Mouse (Mus musculus) liver, adult 2 months (tissue): ENCODE data around the gene Pbrm1. TPM values are rescaled to one million over a fixed set of nuclear protein-coding genes. Genes with fewer than 3 reads are reported as not detected.

Experiments used
- DNase-seq: peaks from one replicate; pipeline ENCODE4 v3.0.0-alpha.2; 2011; ENCODE audit warnings: low read depth, low spot score; ENCODE audit errors: extremely low read depth
- H3K27ac ChIP-seq: fragments of 200-500 bp; replicated peaks from 2 replicates; pipeline ENCODE4 v1.5.1; 2012; ENCODE audit warnings: low read depth, mild to moderate bottlenecking, control low read depth, inconsistent platforms, low read length; ENCODE audit not compliant: insufficient read depth
- H3K27me3 ChIP-seq: fragments of 200-500 bp; 2 replicates; pipeline ENCODE4 v1.6.1; 2012; ENCODE audit warnings: mild to moderate bottlenecking, moderate library complexity, low read length, inconsistent platforms; ENCODE audit not compliant: control insufficient read depth, insufficient read depth
- H3K36me3 ChIP-seq: fragments of 200-500 bp; 2 replicates; pipeline ENCODE4 v1.6.1; 2012; ENCODE audit warnings: low read length, inconsistent platforms; ENCODE audit not compliant: control insufficient read depth, insufficient read depth
- H3K4me1 ChIP-seq: fragments of 200-500 bp; 2 replicates; pipeline ENCODE4 v1.6.1; 2011; ENCODE audit warnings: low read length; ENCODE audit not compliant: control insufficient read depth, insufficient read depth
- H3K4me3 ChIP-seq: fragments of 200-500 bp; 2 replicates; pipeline ENCODE4 v1.5.1; 2011; ENCODE audit warnings: low read depth, mild to moderate bottlenecking, control low read depth, low read length, moderate library complexity; ENCODE audit not compliant: insufficient read depth
- H3K79me2 ChIP-seq: fragments of 200-500 bp; 2 replicates; pipeline ENCODE4 v1.6.1; 2012; ENCODE audit warnings: inconsistent platforms, mild to moderate bottlenecking, low read length, moderate library complexity; ENCODE audit not compliant: control insufficient read depth, insufficient read depth
- H3K9ac ChIP-seq: fragments of 200-500 bp; 2 replicates; pipeline ENCODE4 v1.6.1; 2012; ENCODE audit warnings: low read depth, mild to moderate bottlenecking, control low read depth, inconsistent platforms, low read length
- CTCF ChIP-seq: fragments of 200-500 bp; IDR thresholded peaks from 2 replicates; pipeline ENCODE4 v1.5.1; 2011; ENCODE audit warnings: low read depth, low read length, control low read depth
- POLR2A ChIP-seq: fragments of 200-500 bp; IDR thresholded peaks from 2 replicates; pipeline ENCODE4 v1.6.1; 2011; ENCODE audit warnings: low read length, control low read depth; ENCODE audit not compliant: insufficient read depth; ENCODE audit errors: extremely low read depth
- WGBS: fragments of 180-500 bp; shearing (Covaris S2); methylation state at CpG from one replicate; pipeline ENCODE4 v1.1.7; 2018; 5-methylcytosine and 5-hydroxymethylcytosine counted together
- polyA plus RNA-seq: library from polyadenylated mRNA; depleted of rRNA; stranded (reverse); fragments of >200 nt; gene quantifications from 2 replicates; pipeline ENCODE4 v1.2.3, GENCODE M21; 2012
- total RNA-seq: library from RNA; depleted of rRNA; stranded (reverse); fragments of >200 nt; gene quantifications from 2 replicates; pipeline ENCODE4 v1.2.3, GENCODE M21; 2014

Gene Pbrm1
- total and polyA plus RNA-seq, 2 experiments = 6.3 to 26.3 TPM

- WGBS = 7% methylated on average over 2 of the region's 2 CpGs
- H3K36me3 ChIP-seq = peaks cover 23% of the 10 kb centered on the region
- TF ChIP-seq CTCF (no peak), POLR2A (no peak)
Observed at GRCm38 (mm10) chr14:31115522-31115921, 96.6 kb downstream of the Pbrm1 start.

GRCm38 (mm10) chr14:31125106-31126075 lies 106.5 kb downstream of the Pbrm1 start:
- peaks cover 14% of the 10 kb centered on the region for H3K4me1 ChIP-seq
- no peak overlapping the region for H3K27ac ChIP-seq
- H3K9ac ChIP-seq = no peak overlapping the region
- DNase-seq = no peak
- peaks cover 15% of the 10 kb centered on the region for H3K36me3 ChIP-seq
- H3K79me2 ChIP-seq = peaks cover 14% of the 10 kb centered on the region; the same call in 1 of the 2 replicates
- TF ChIP-seq POLR2A = no peak
- TF ChIP-seq CTCF = no peak
- 79% methylated on average over 9 of the region's 9 CpGs for WGBS
- no peak overlapping the region for H3K4me3 ChIP-seq
- H3K27me3 ChIP-seq = no peaks in the 10 kb centered on the region

More at GRCm38 (mm10) chr14:31115522-31115921, 96.6 kb downstream of the Pbrm1 start:
- H3K9ac ChIP-seq = no peak overlapping the region
- no peak overlapping the region for H3K4me3 ChIP-seq
- H3K27me3 ChIP-seq = no peaks in the 10 kb centered on the region
- peaks cover 29% of the 10 kb centered on the region for H3K4me1 ChIP-seq
- H3K79me2 ChIP-seq = peaks cover 3% of the 10 kb centered on the region; the same call in 1 of the 2 replicates
- peak; percentile 94 for DNase-seq
- peak overlapping the region; percentile 94 for H3K27ac ChIP-seq

GRCm38 (mm10) chr14:31126826-31127225 lies 107.9 kb downstream of the Pbrm1 start:
- no peak overlapping the region for H3K9ac ChIP-seq
- H3K79me2 ChIP-seq = peaks cover 14% of the 10 kb centered on the region; the same call in 1 of the 2 replicates
- DNase-seq = no peak
- H3K27ac ChIP-seq = no peak overlapping the region
- 98% methylated on average over 8 of the region's 8 CpGs for WGBS
- H3K4me3 ChIP-seq = no peak overlapping the region
- no peak for TF ChIP-seq POLR2A
- TF ChIP-seq CTCF = no peak
- peaks cover 17% of the 10 kb centered on the region for H3K4me1 ChIP-seq
- H3K27me3 ChIP-seq = no peaks in the 10 kb centered on the region; the same call in 1 of the 2 replicates
- H3K36me3 ChIP-seq = peaks cover 10% of the 10 kb centered on the region

DNA sequence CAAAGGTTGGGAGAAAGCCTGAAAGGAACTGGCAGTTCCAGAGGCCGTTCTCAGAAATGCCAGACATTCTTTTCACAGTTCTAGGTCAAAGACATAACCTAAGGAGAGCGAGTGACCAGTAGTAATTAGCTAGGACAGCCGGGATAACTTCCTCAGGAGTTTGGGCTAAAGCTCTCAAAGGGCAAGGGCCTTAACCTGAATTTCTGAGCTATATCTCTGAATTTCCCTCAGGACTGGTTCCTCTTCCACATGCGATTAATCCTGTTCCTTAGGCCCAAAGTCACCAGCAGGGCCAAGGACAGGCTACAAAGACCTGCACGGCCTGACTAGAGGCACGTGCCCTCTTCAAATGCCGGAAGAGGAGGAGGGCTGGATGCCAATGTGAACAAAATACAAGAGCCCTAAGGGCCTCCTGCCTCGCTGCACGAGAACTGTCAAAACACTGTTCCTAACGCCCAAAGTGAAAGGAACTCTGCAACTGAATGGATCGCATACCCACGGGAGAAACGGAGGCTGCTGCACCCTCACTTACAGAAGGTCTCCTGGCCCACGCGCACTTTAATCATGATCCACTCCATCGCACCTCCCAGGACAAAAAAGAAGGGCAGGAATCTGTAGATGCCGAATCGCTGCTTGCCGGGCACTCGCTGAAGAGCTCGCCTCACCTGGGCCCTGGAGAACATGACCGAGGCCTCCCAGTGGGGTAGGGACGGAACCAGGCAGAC lies 109.3 kb downstream of the Pbrm1 start:
- TF ChIP-seq POLR2A (no peak), CTCF (peak; percentile 13; the same call in 1 of the 2 replicates)
- Histone ChIP-seq H3K79me2 (peaks cover 12% of the 10 kb centered on the region; the same call in 1 of the 2 replicates), H3K27ac (peak overlapping the region; percentile 84), H3K4me3 (peak overlapping the region; percentile 83), H3K36me3 (peaks cover 4% of the 10 kb centered on the region), H3K9ac (peak overlapping the region; percentile 84), H3K4me1 (peaks cover 17% of the 10 kb centered on the region), H3K27me3 (no peaks in the 10 kb centered on the region; the same call in 1 of the 2 replicates)
- under 1% methylated on average over 23 of the region's 23 CpGs for WGBS
- peak; percentile 86 for DNase-seq

DNA sequence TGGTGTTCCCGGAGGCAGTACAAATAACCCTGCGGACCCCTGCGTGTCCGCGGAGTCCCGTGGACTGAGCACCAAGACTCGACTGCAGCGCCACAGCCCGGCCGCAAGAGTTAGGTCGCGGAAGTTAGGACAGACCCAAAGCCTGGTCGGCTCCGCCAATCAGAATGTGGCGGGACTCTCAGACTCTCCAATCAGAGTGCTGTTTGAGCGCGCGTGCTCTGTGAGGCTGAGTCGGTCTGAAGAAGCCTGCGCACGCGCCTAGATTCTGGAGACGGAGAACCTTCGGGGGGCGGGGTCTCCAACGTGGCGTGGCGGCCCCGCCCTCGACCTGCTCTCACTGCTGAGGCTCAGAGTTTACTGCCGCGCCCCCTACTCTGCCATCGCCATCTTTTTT lies 109.9 kb downstream of the Pbrm1 start, which contains the start of gene Smim4:
Smim4 (minus strand) TSS at position 131 of the 394 bp plus-strand sequence.
- Histone ChIP-seq H3K27me3 (no peaks in the 10 kb centered on the region; the same call in 1 of the 2 replicates), H3K4me3 (peak within 1 kb of the TSS; percentile 83), H3K36me3 (peaks cover under 1% of the 10 kb centered on the region), H3K79me2 (peaks cover 11% of the 10 kb centered on the region; the same call in 1 of the 2 replicates), H3K4me1 (peaks cover 17% of the 10 kb centered on the region), H3K27ac (peak within 1 kb of the TSS; percentile 84), H3K9ac (peak within 1 kb of the TSS; percentile 84)
- WGBS = under 1% methylated on average over 33 of the region's 33 CpGs
- DNase-seq = peak; percentile 93
- peak; percentile 68 for TF ChIP-seq CTCF
- TF ChIP-seq POLR2A = peak; percentile 78
